Mouse (Mus musculus) myocyte (in vitro differentiated cells): Measurements from ENCODE around the gene 4933407L21Rik. TPM values are rescaled to one million over a fixed set of nuclear protein-coding genes. Genes with fewer than 3 reads are reported as not detected.

ENCODE experiments used
- H3K27me3 ChIP-seq: one replicate; pipeline ENCODE4 v1.6.1; 2011; ENCODE audit not compliant: control insufficient read depth, insufficient read depth, insufficient read length
- H3K36me3 ChIP-seq: one replicate; pipeline ENCODE4 v1.6.1; 2011; ENCODE audit not compliant: control insufficient read depth, insufficient read depth
- H3K4me2 ChIP-seq: one replicate; pipeline ENCODE4 v1.6.1; 2011; ENCODE audit warnings: low read depth, control low read depth
- H3K4me3 ChIP-seq: one replicate; pipeline ENCODE4 v1.5.1; 2011; ENCODE audit warnings: mild to moderate bottlenecking, control low read depth, moderate library complexity
- H3K79me2 ChIP-seq: one replicate; pipeline ENCODE4 v1.6.1; 2011; ENCODE audit not compliant: control insufficient read depth, insufficient read depth
- H3ac ChIP-seq: one replicate; pipeline ENCODE4 v1.6.1; 2011; ENCODE audit not compliant: control insufficient read depth, insufficient read length
- CEBPB ChIP-seq: IDR thresholded peaks from 2 replicates; pipeline ENCODE4 v1.6.1; 2011; ENCODE audit warnings: mild to moderate bottlenecking, moderate library complexity; ENCODE audit not compliant: poor library complexity, insufficient read depth, severe bottlenecking
- E2F4 ChIP-seq: IDR thresholded peaks from one replicate; pipeline ENCODE4 v1.6.1; 2011; ENCODE audit warnings: mild to moderate bottlenecking, control low read depth, moderate library complexity; ENCODE audit not compliant: insufficient read depth
- MAX ChIP-seq: IDR thresholded peaks from one replicate; pipeline ENCODE4 v1.6.1; 2011; ENCODE audit warnings: low read depth, mild to moderate bottlenecking, control low read depth
- MYOD1 ChIP-seq, 3 experiments: IDR thresholded peaks; one replicate each; pipeline ENCODE4 v1.6.1; 2011; ENCODE audit warnings: control low read depth in 2 of 3, low read depth in 2 of 3, mild to moderate bottlenecking in 2 of 3, moderate library complexity in 1 of 3; ENCODE audit not compliant: insufficient read length in 2 of 3, control insufficient read depth in 1 of 3
- MYOG ChIP-seq, 3 experiments: IDR thresholded peaks; one replicate each; pipeline ENCODE4 v1.6.1; 2011; ENCODE audit warnings: control low read depth in 2 of 3, low read depth in 2 of 3, mild to moderate bottlenecking in 2 of 3; ENCODE audit not compliant: insufficient read length in 2 of 3, control insufficient read depth in 1 of 3, insufficient read depth in 1 of 3
- POLR2A ChIP-seq: IDR thresholded peaks from one replicate; pipeline ENCODE4 v1.6.1; 2011; ENCODE audit warnings: low read depth, mild to moderate bottlenecking, control low read depth, moderate library complexity; ENCODE audit not compliant: insufficient read length
- POLR2AphosphoS2 ChIP-seq: IDR thresholded peaks from one replicate; pipeline ENCODE4 v1.6.1; 2011; ENCODE audit warnings: low read depth, control low read depth; ENCODE audit not compliant: insufficient read length
- REST ChIP-seq: IDR thresholded peaks from one replicate; pipeline ENCODE4 v1.6.1; 2011; ENCODE audit warnings: mild to moderate bottlenecking, control low read depth, moderate library complexity; ENCODE audit not compliant: insufficient read depth, insufficient read length
- SRF ChIP-seq: IDR thresholded peaks from one replicate; pipeline ENCODE4 v1.6.1; 2011; ENCODE audit warnings: low read depth; ENCODE audit not compliant: control insufficient read depth, insufficient read length
- TCF12 ChIP-seq: IDR thresholded peaks from one replicate; pipeline ENCODE4 v1.6.1; 2011; ENCODE audit warnings: mild to moderate bottlenecking, control low read depth; ENCODE audit not compliant: poor library complexity, insufficient read depth, severe bottlenecking
- TCF3 ChIP-seq: IDR thresholded peaks from one replicate; pipeline ENCODE4 v1.6.1; 2011; ENCODE audit warnings: low read depth, control low read depth; ENCODE audit not compliant: insufficient read length
- USF1 ChIP-seq: IDR thresholded peaks from one replicate; pipeline ENCODE4 v1.6.1; 2011; ENCODE audit warnings: low read depth, mild to moderate bottlenecking, control low read depth, moderate library complexity
- polyA plus RNA-seq: library from polyadenylated mRNA; unstranded; fragments of >200 nt; fragmentation: generic; extraction: Trizol; gene quantifications from one replicate; pipeline ENCODE4 v1.2.1, GENCODE M21; 2012; ENCODE audit warnings: missing spikeins

The 4933407L21Rik gene
- polyA plus RNA-seq, 1 experiment, result not detected

GRCm38 (mm10) chr1:85898761-85899387, 29.4 kb upstream of the 4933407L21Rik start:
- Histone ChIP-seq H3K4me3 (no peak overlapping the region), H3K79me2 (peaks cover 6% of the 10 kb centered on the region), H3K36me3 (no peaks in the 10 kb centered on the region), H3K27me3 (no peaks in the 10 kb centered on the region), H3K4me2 (no peak overlapping the region), H3ac (no peak overlapping the region)
- no peak for TF ChIP-seq POLR2AphosphoS2
- TF ChIP-seq MYOG (IDR thresholded peaks at IDR 0.05; ENCODE audit: control insufficient read depth in 1 of 3, insufficient read depth in 1 of 3, insufficient read length in 2 of 3, low read depth in 2 of 3), result no peak
- no peak for TF ChIP-seq SRF
- TF ChIP-seq POLR2A, result no peak

GRCm38 (mm10) chr1:85899388-85899761, 28.9 kb upstream of the 4933407L21Rik start:
- H3K36me3 ChIP-seq, result no peaks in the 10 kb centered on the region
- H3K4me2 ChIP-seq, result no peak overlapping the region

GRCm38 (mm10) chr1:85900521-85901333, 27.6 kb upstream of the 4933407L21Rik start:
- Histone ChIP-seq H3ac (no peak overlapping the region), H3K4me2 (peak overlapping the region; percentile 36), H3K4me3 (no peak overlapping the region), H3K36me3 (no peaks in the 10 kb centered on the region), H3K79me2 (peaks cover 6% of the 10 kb centered on the region), H3K27me3 (no peaks in the 10 kb centered on the region)
- no peak for TF ChIP-seq MAX
- no peak for TF ChIP-seq E2F4
- no peak for TF ChIP-seq POLR2AphosphoS2
- peak in 2 of 3 experiments; percentile 22 to 40 for TF ChIP-seq MYOD1 (IDR thresholded peaks at IDR 0.05; ENCODE audit: control insufficient read depth in 1 of 3, insufficient read length in 2 of 3, low read depth in 2 of 3)
- TF ChIP-seq MYOG (IDR thresholded peaks at IDR 0.05; ENCODE audit: control insufficient read depth in 1 of 3, insufficient read depth in 1 of 3, insufficient read length in 2 of 3, low read depth in 2 of 3), result peak in 2 of 3 experiments; percentile 38 to 47

More at GRCm38 (mm10) chr1:85899388-85899761, 28.9 kb upstream of the 4933407L21Rik start:
- no peak overlapping the region for H3ac ChIP-seq
- H3K27me3 ChIP-seq, result no peaks in the 10 kb centered on the region
- TF ChIP-seq SRF (no peak), POLR2AphosphoS2 (no peak), REST (no peak), POLR2A (no peak), CEBPB (no peak), MAX (no peak), MYOG (IDR thresholded peaks at IDR 0.05; ENCODE audit: control insufficient read depth in 1 of 3, insufficient read depth in 1 of 3, insufficient read length in 2 of 3, low read depth in 2 of 3) (no peak), TCF3 (no peak), E2F4 (no peak), USF1 (no peak), TCF12 (no peak), MYOD1 (IDR thresholded peaks at IDR 0.05; ENCODE audit: control insufficient read depth in 1 of 3, insufficient read length in 2 of 3, low read depth in 2 of 3) (no peak)
- no peak overlapping the region for H3K4me3 ChIP-seq
- peaks cover 6% of the 10 kb centered on the region for H3K79me2 ChIP-seq

- TF ChIP-seq TCF12 (no peak), MYOD1 (IDR thresholded peaks at IDR 0.05; ENCODE audit: control insufficient read depth in 1 of 3, insufficient read length in 2 of 3, low read depth in 2 of 3) (no peak), POLR2AphosphoS2 (no peak), POLR2A (no peak), SRF (no peak), E2F4 (no peak), USF1 (no peak), MYOG (IDR thresholded peaks at IDR 0.05; ENCODE audit: control insufficient read depth in 1 of 3, insufficient read depth in 1 of 3, insufficient read length in 2 of 3, low read depth in 2 of 3) (no peak)
- Histone ChIP-seq H3ac (no peak overlapping the region), H3K27me3 (no peaks in the 10 kb centered on the region), H3K4me3 (no peak overlapping the region), H3K36me3 (peaks cover 2% of the 10 kb centered on the region), H3K79me2 (peaks cover 6% of the 10 kb centered on the region), H3K4me2 (no peak overlapping the region)
Observed at GRCm38 (mm10) chr1:85901516-85902107, 26.7 kb upstream of the 4933407L21Rik start.

- TF ChIP-seq USF1 (no peak), TCF3 (no peak), POLR2A (no peak), REST (no peak), POLR2AphosphoS2 (no peak), SRF (no peak), MYOD1 (IDR thresholded peaks at IDR 0.05; ENCODE audit: control insufficient read depth in 1 of 3, insufficient read length in 2 of 3, low read depth in 2 of 3) (no peak), CEBPB (no peak), MAX (no peak), MYOG (IDR thresholded peaks at IDR 0.05; ENCODE audit: control insufficient read depth in 1 of 3, insufficient read depth in 1 of 3, insufficient read length in 2 of 3, low read depth in 2 of 3) (no peak), E2F4 (no peak), TCF12 (no peak)
- Histone ChIP-seq H3K4me3 (no peak overlapping the region), H3K27me3 (no peaks in the 10 kb centered on the region), H3K79me2 (peaks cover 5% of the 10 kb centered on the region), H3ac (no peak overlapping the region), H3K4me2 (no peak overlapping the region), H3K36me3 (peaks cover 3% of the 10 kb centered on the region)
Observed at GRCm38 (mm10) chr1:85902108-85902561, 26.1 kb upstream of the 4933407L21Rik start.
